Mouse (Mus musculus) CH12.LX (cell line): ENCODE measurements around the gene Gtf2h4. TPM values are rescaled to one million over a fixed set of nuclear protein-coding genes. Genes with fewer than 3 reads are reported as not detected.

Experiments
- DNase-seq: peaks from one replicate; pipeline ENCODE4 v3.0.0-alpha.2; 2013; ENCODE audit errors: extremely low read depth
- H3K27ac ChIP-seq: 2 replicates; pipeline ENCODE4 v1.5.1; 2012; ENCODE audit warnings: low read depth, mild to moderate bottlenecking, control low read depth, moderate library complexity; ENCODE audit not compliant: insufficient read depth
- H3K27me3 ChIP-seq: replicated peaks from 2 replicates; pipeline ENCODE3; 2012; ENCODE audit warnings: inconsistent platforms
- H3K36me3 ChIP-seq, 2 experiments: replicated peaks in 1 of 2; 2 replicates each; pipeline versions ENCODE3 to v1.6.1; 2012; ENCODE audit warnings: inconsistent platforms in 1 of 2, low read length in 1 of 2, mild to moderate bottlenecking in 1 of 2, mixed read lengths in 1 of 2, moderate library complexity in 1 of 2; ENCODE audit not compliant: control insufficient read depth in 1 of 2, insufficient read depth in 1 of 2
- H3K4me1 ChIP-seq, 2 experiments: 2 replicates each; pipeline ENCODE4 v1.6.1; 2012; ENCODE audit warnings: inconsistent platforms in 1 of 2, moderate library complexity in 1 of 2; ENCODE audit not compliant: insufficient read depth in 2 of 2, control insufficient read depth in 1 of 2
- H3K4me2 ChIP-seq: 2 replicates; pipeline ENCODE4 v1.6.1; 2012; ENCODE audit warnings: low read depth, mild to moderate bottlenecking, control low read depth; ENCODE audit not compliant: poor library complexity, insufficient read depth, severe bottlenecking
- H3K4me3 ChIP-seq, 3 experiments: fragments of 150-350 bp in 1 of 3; sonication (generic) in 1 of 3; replicated peaks in 1 of 3; 2 replicates each; pipeline versions ENCODE3 to v1.5.1; 2011 to 2012; ENCODE audit warnings: low read depth in 2 of 3, low read length in 2 of 3, mild to moderate bottlenecking in 2 of 3, moderate library complexity in 2 of 3, control low read depth in 1 of 3, improper control_type of control experiment in 1 of 3, inconsistent platforms in 1 of 3, mixed read lengths in 1 of 3; ENCODE audit not compliant: poor library complexity in 1 of 3
- H3K79me2 ChIP-seq: replicated peaks from 2 replicates; pipeline ENCODE4 v1.6.1; 2012; ENCODE audit warnings: mild to moderate bottlenecking, moderate library complexity; ENCODE audit not compliant: control insufficient read depth, poor library complexity, insufficient read depth, severe bottlenecking; ENCODE audit errors: extremely low read depth
- H3K9ac ChIP-seq: 2 replicates; pipeline ENCODE4 v1.6.1; 2012; ENCODE audit warnings: low read depth, mild to moderate bottlenecking, control low read depth, moderate library complexity; ENCODE audit not compliant: insufficient read depth
- H3K9me3 ChIP-seq: replicated peaks from 2 replicates; pipeline ENCODE3; 2012; ENCODE audit warnings: low read length, inconsistent platforms, mixed read lengths
- CHD2 ChIP-seq: IDR thresholded peaks from 2 replicates; pipeline ENCODE4 v1.6.1; 2011; ENCODE audit warnings: low read length, improper control_type of control experiment
- CTCF ChIP-seq, 2 experiments: IDR thresholded peaks in 1 of 2; conservative IDR thresholded peaks in 1 of 2; 2 replicates each; pipeline ENCODE4 v1.5.1; 2011 to 2012; ENCODE audit warnings: low read depth in 2 of 2, low read length in 2 of 2, improper control_type of control experiment in 1 of 2, inconsistent platforms in 1 of 2, mild to moderate bottlenecking in 1 of 2, moderate library complexity in 1 of 2
- ELF1 ChIP-seq: IDR thresholded peaks from 2 replicates; pipeline ENCODE4 v1.6.1; 2014; ENCODE audit warnings: low read depth, mild to moderate bottlenecking, inconsistent platforms, low read length, improper control_type of control experiment
- HCFC1 ChIP-seq: IDR thresholded peaks from 2 replicates; pipeline ENCODE4 v1.6.1; 2012; ENCODE audit warnings: low read depth, mild to moderate bottlenecking, inconsistent platforms, low read length, improper control_type of control experiment
- JUN ChIP-seq: IDR thresholded peaks from 2 replicates; pipeline ENCODE4 v1.6.1; 2011; ENCODE audit warnings: low read depth, mild to moderate bottlenecking, low read length, improper control_type of control experiment, moderate library complexity; ENCODE audit not compliant: insufficient read depth
- MAX ChIP-seq: IDR thresholded peaks from 2 replicates; pipeline ENCODE4 v1.6.1; 2011; ENCODE audit warnings: low read length, improper control_type of control experiment
- MEF2A ChIP-seq: IDR thresholded peaks from 2 replicates; pipeline ENCODE4 v1.6.1; 2014; ENCODE audit warnings: low read depth, mild to moderate bottlenecking, inconsistent platforms, low read length, improper control_type of control experiment, borderline replicate concordance
- MXI1 ChIP-seq: IDR thresholded peaks from 2 replicates; pipeline ENCODE4 v1.6.1; 2011; ENCODE audit warnings: mild to moderate bottlenecking, low read depth, low read length, improper control_type of control experiment
- NELFE ChIP-seq: IDR thresholded peaks from 2 replicates; pipeline ENCODE4 v1.6.1; 2011; ENCODE audit warnings: low read depth, low read length, improper control_type of control experiment
- PAX5 ChIP-seq: IDR thresholded peaks from 2 replicates; pipeline ENCODE4 v1.6.1; 2012; ENCODE audit warnings: low read length, inconsistent platforms, mixed read lengths
- POLR2A ChIP-seq: IDR thresholded peaks from 2 replicates; pipeline ENCODE4 v1.6.1; 2011; ENCODE audit warnings: low read depth, mild to moderate bottlenecking, improper control_type of control experiment, low read length
- SMC3 ChIP-seq: IDR thresholded peaks from 2 replicates; pipeline ENCODE4 v1.6.1; 2011; ENCODE audit warnings: low read depth, low read length, improper control_type of control experiment
- TBP ChIP-seq: conservative IDR thresholded peaks from 2 replicates; pipeline ENCODE4 v1.6.1; 2011; ENCODE audit warnings: low read depth, low read length, improper control_type of control experiment
- TCF12 ChIP-seq: IDR thresholded peaks from 2 replicates; pipeline ENCODE4 v1.6.1; 2014; ENCODE audit warnings: low read depth, mild to moderate bottlenecking, inconsistent platforms, low read length, improper control_type of control experiment
- UBTF ChIP-seq: IDR thresholded peaks from 2 replicates; pipeline ENCODE4 v1.6.1; 2012; ENCODE audit warnings: low read depth, mild to moderate bottlenecking, inconsistent platforms, low read length, improper control_type of control experiment, moderate library complexity
- USF1 ChIP-seq: IDR thresholded peaks from 2 replicates; pipeline ENCODE4 v1.6.1; 2014; ENCODE audit warnings: low read depth, mild to moderate bottlenecking, inconsistent platforms, low read length, improper control_type of control experiment
- USF2 ChIP-seq: conservative IDR thresholded peaks from 2 replicates; pipeline ENCODE4 v1.6.1; 2011; ENCODE audit warnings: low read depth, low read length, improper control_type of control experiment
- ZKSCAN1 ChIP-seq: IDR thresholded peaks from 2 replicates; pipeline ENCODE4 v1.6.1; 2012; ENCODE audit warnings: low read depth, inconsistent platforms, low read length, improper control_type of control experiment, borderline replicate concordance
- ZMIZ1 ChIP-seq: IDR thresholded peaks from 2 replicates; pipeline ENCODE4 v1.6.1; 2012; ENCODE audit warnings: low read depth, mild to moderate bottlenecking, inconsistent platforms, low read length, improper control_type of control experiment
- ZNF384 ChIP-seq: IDR thresholded peaks from 2 replicates; pipeline ENCODE4 v1.6.1; 2012; ENCODE audit warnings: low read depth, low read length, improper control_type of control experiment, inconsistent platforms
- dilution Hi-C: fragments of 300-500 bp; cut with MboI; formaldehyde crosslinking; loops from 2 replicates; pipeline ENCODE4 v1.14.3; 2020; ENCODE audit warnings: low sequenced_read_pairs; ENCODE audit not compliant: extremely low pct_unique_long_range_greater_than_20kb, extremely low pct_ligation_motif_present
- in situ Hi-C: fragments of 300-500 bp; cut with MboI; formaldehyde crosslinking; loops from 3 replicates; pipeline ENCODE4 v1.14.3; 2019; ENCODE audit warnings: low sequenced_read_pairs, low pct_ligation_motif_present, low pct_unique_long_range_greater_than_20kb, mixed read lengths
- polyA plus RNA-seq: library from polyadenylated mRNA; unstranded; fragments of >175 nt; gene quantifications from 2 replicates; pipeline ENCODE4 v1.2.1, GENCODE M21; 2012; ENCODE audit warnings: low read depth; ENCODE audit not compliant: insufficient read length
- total RNA-seq, 2 experiments: library from RNA; depleted of rRNA; stranded (reverse); fragments of 300-350 nt in 1 of 2; fragments of >200 nt in 1 of 2; gene quantifications; 2 replicates each; pipeline ENCODE4 v1.2.3; 2012 to 2014

Gtf2h4 gene
- total and polyA plus RNA-seq, 3 experiments = 40.0 to 55.7 (median 40.7) TPM

GRCm38 (mm10) chr17:35704621-35705464 lies 31.3 kb upstream of the Gtf2h4 start, which contains the start of gene Ddr1:
Ddr1 (minus strand) TSS chr17:35704621.
- H3K79me2 ChIP-seq = no peaks in the 10 kb centered on the region
- H3K36me3 ChIP-seq = no peaks in the 10 kb centered on the region
- 0 out of 2 replicates have a peak, but pooled peaks have one; percentile 27 for TF ChIP-seq NELFE
- peak; percentile 27; the same call in 1 of the 2 replicates for TF ChIP-seq ELF1
- TF ChIP-seq UBTF = no peak
- no peak for TF ChIP-seq USF1
- 0 out of 2 replicates have a peak, but pooled peaks have one; percentile 11 for TF ChIP-seq TCF12
- TF ChIP-seq CHD2 = 0 out of 2 replicates have a peak, but pooled peaks have one; percentile 45
- TF ChIP-seq POLR2A = peak; percentile 56
- no peak for TF ChIP-seq ZNF384
- H3K9ac ChIP-seq = no peak within 1 kb of the TSS
- H3K9me3 ChIP-seq = no peaks in the 10 kb centered on the region
- DNase-seq = peak; percentile 43
- H3K4me3 ChIP-seq = peak within 1 kb of the TSS in 1 of 3 experiments; percentile 31
- dilution Hi-C loops (no loop called here), in situ Hi-C loops (no loop called here)
- H3K27me3 ChIP-seq = peaks cover 48% of the 10 kb centered on the region
- H3K27ac ChIP-seq = no peak within 1 kb of the TSS
- peak within 1 kb of the TSS; percentile 33 for H3K4me2 ChIP-seq
- peaks cover 4 to 45% of the 10 kb centered on the region in 2 experiments; a peak in 3 of 4 replicates for H3K4me1 ChIP-seq

- no peaks in the 10 kb centered on the region for H3K36me3 ChIP-seq
- no peak overlapping the region for H3K9ac ChIP-seq
- dilution Hi-C loops = no loop called here
- DNase-seq = no peak
- no peak for TF ChIP-seq TCF12
- no peak for TF ChIP-seq SMC3
- no peak for TF ChIP-seq ZMIZ1
- TF ChIP-seq MXI1 = no peak
- TF ChIP-seq HCFC1 = no peak
- no peak for TF ChIP-seq JUN
- TF ChIP-seq MAX = no peak
- no peak for TF ChIP-seq ZKSCAN1
- TF ChIP-seq ZNF384 = no peak
- no peak for TF ChIP-seq MEF2A
- TF ChIP-seq PAX5 = no peak
- TF ChIP-seq CTCF (conservative IDR thresholded peaks at IDR 0.05 in 1 of 2, IDR thresholded peaks at IDR 0.05 in 1 of 2; ENCODE audit: low read depth in 2 of 2, low read length in 2 of 2) = no peak
- TF ChIP-seq USF2 = no peak
- no peak for TF ChIP-seq TBP
- H3K4me2 ChIP-seq = no peak overlapping the region
- no peaks in the 10 kb centered on the region for H3K79me2 ChIP-seq
- H3K9me3 ChIP-seq = no peaks in the 10 kb centered on the region
- in situ Hi-C loops = no loop called here
- H3K4me3 ChIP-seq = no peak overlapping the region
- H3K27ac ChIP-seq = no peak overlapping the region
- peaks cover 55% of the 10 kb centered on the region for H3K27me3 ChIP-seq
- H3K4me1 ChIP-seq = peaks cover 7 to 47% of the 10 kb centered on the region in 2 experiments; a peak in 3 of 4 replicates
Observed at GRCm38 (mm10) chr17:35703751-35704271, 30.3 kb upstream of the Gtf2h4 start.
